Mouse (Mus musculus) bone marrow macrophage, adult 2 months (primary cell): ENCODE measurements around the gene Smarcd1.

Experiments
- CTCF ChIP-seq: IDR thresholded peaks from 2 replicates; pipeline ENCODE4 v1.5.1; 2012; ENCODE audit warnings: low read depth, mild to moderate bottlenecking, low read length, moderate library complexity
- POLR2A ChIP-seq: IDR thresholded peaks from 2 replicates; pipeline ENCODE4 v1.6.1; 2012; ENCODE audit warnings: mild to moderate bottlenecking, low read depth, low read length, borderline replicate concordance

GRCm38 (mm10) chr15:99670154-99670821 is 31.6 kb upstream of the Smarcd1 start, which contains the start of gene Asic1:
- TF ChIP-seq CTCF, result no peak
- no peak for TF ChIP-seq POLR2A
